Mouse (Mus musculus): ENCODE data around the gene Phkg1. TPM values are rescaled to one million over a fixed set of nuclear protein-coding genes. Genes with fewer than 3 reads are reported as not detected.
A peak's percentile ranks its signal among the peaks of the same experiment; 100 is the strongest.
"Not testable (repeated sequence)": the region's sequence is repeated elsewhere in the genome, so short reads cannot be mapped to it uniquely, and the experiment has no call there.

Gene Phkg1
- 0.77 and 1.1 TPM in 2 replicates for polyA plus RNA-seq (2016; fragmentation: Nextera tagmentation; extraction: Ambion mirVana)

GRCm38 (mm10) chr5:129898449-129898848, at the start of gene Phkg1:
Phkg1 (minus strand) TSS chr5:129898549.
- H3K4me1 ChIP-seq (replicated peaks), result peaks cover 7% of the 10 kb centered on the region; the same call in 1 of the 2 replicates
- no peak for ATAC-seq (ENCODE audit: insufficient number of reproducible peaks, low FRiP score)
- H3K4me2 ChIP-seq, result no peak within 1 kb of the TSS
- WGBS, result 91% methylated on average over 1 of the region's 1 CpGs
- H3K36me3 ChIP-seq, result peaks cover 16% of the 10 kb centered on the region
- no peak within 1 kb of the TSS for H3K9ac ChIP-seq
- H3K27ac ChIP-seq (ENCODE audit: poor library complexity, severe bottlenecking), result no peak within 1 kb of the TSS
- no peaks in the 10 kb centered on the region for H3K27me3 ChIP-seq (replicated peaks)
- no peaks in the 10 kb centered on the region for H3K9me3 ChIP-seq (replicated peaks)
- H3K4me3 ChIP-seq, result no peak within 1 kb of the TSS

- Histone ChIP-seq H3K9me3 (replicated peaks) (no peaks in the 10 kb centered on the region), H3K4me1 (replicated peaks) (peaks cover 4% of the 10 kb centered on the region; the same call in 1 of the 2 replicates), H3K9ac (no peak overlapping the region), H3K4me2 (no peak overlapping the region), H3K4me3 (no peak overlapping the region), H3K27me3 (replicated peaks) (no peaks in the 10 kb centered on the region), H3K36me3 (peaks cover 9% of the 10 kb centered on the region), H3K27ac (ENCODE audit: poor library complexity, severe bottlenecking) (no peak overlapping the region)
- no peak for ATAC-seq (ENCODE audit: insufficient number of reproducible peaks, low FRiP score)
- WGBS, result 55% methylated on average over 2 of the region's 2 CpGs
Observed at GRCm38 (mm10) chr5:129947528-129948033, 49.2 kb upstream of the Phkg1 start.

- Histone ChIP-seq H3K4me3 (no peak overlapping the region), H3K9me3 (replicated peaks) (no peaks in the 10 kb centered on the region), H3K9ac (no peak overlapping the region), H3K4me1 (replicated peaks) (no peaks in the 10 kb centered on the region; the same call in 1 of the 2 replicates), H3K27me3 (replicated peaks) (no peaks in the 10 kb centered on the region), H3K27ac (ENCODE audit: poor library complexity, severe bottlenecking) (no peak overlapping the region), H3K36me3 (peaks cover 9% of the 10 kb centered on the region), H3K4me2 (no peak overlapping the region)
- WGBS, result 44% methylated on average over 1 of the region's 1 CpGs
- no peak for ATAC-seq (ENCODE audit: insufficient number of reproducible peaks, low FRiP score)
Observed at GRCm38 (mm10) chr5:129943402-129943801, 45.1 kb upstream of the Phkg1 start.

GRCm38 (mm10) chr5:129942073-129942939, 44.0 kb upstream of the Phkg1 start:
- H3K4me3 ChIP-seq, result peak overlapping the region; percentile 94
- H3K4me1 ChIP-seq (replicated peaks); H3K9me3 ChIP-seq (replicated peaks); H3K36me3 ChIP-seq; H3K27me3 ChIP-seq (replicated peaks): not testable (repeated sequence)
- peak overlapping the region; percentile 81 for H3K4me2 ChIP-seq
- peak; percentile 22 for ATAC-seq (ENCODE audit: insufficient number of reproducible peaks, low FRiP score)
- peak overlapping the region; percentile 58 for H3K27ac ChIP-seq (ENCODE audit: poor library complexity, severe bottlenecking)
- peak overlapping the region; percentile 95 for H3K9ac ChIP-seq
- under 1% methylated on average over 51 of the region's 82 CpGs for WGBS

- WGBS, result 1% methylated on average over 54 of the region's 59 CpGs
- peak within 1 kb of the TSS; percentile 58 for H3K27ac ChIP-seq (ENCODE audit: poor library complexity, severe bottlenecking)
- peak within 1 kb of the TSS; percentile 94 for H3K4me3 ChIP-seq
- peak within 1 kb of the TSS; percentile 81 for H3K4me2 ChIP-seq
- H3K9ac ChIP-seq, result peak within 1 kb of the TSS; percentile 95
- H3K27me3 ChIP-seq (replicated peaks), result no peaks in the 10 kb centered on the region
- ATAC-seq (ENCODE audit: insufficient number of reproducible peaks, low FRiP score), result peak; percentile 97
- peaks cover 9% of the 10 kb centered on the region for H3K36me3 ChIP-seq
- H3K4me1 ChIP-seq (replicated peaks), result no peaks in the 10 kb centered on the region; the same call in 1 of the 2 replicates
- H3K9me3 ChIP-seq (replicated peaks), result no peaks in the 10 kb centered on the region
Observed at GRCm38 (mm10) chr5:129941495-129942045, 43.2 kb upstream of the Phkg1 start, which contains the start of gene Vkorc1l1. Vkorc1l1 (plus strand) TSS chr5:129941970.

- no peak overlapping the region for H3K9ac ChIP-seq
- H3K4me2 ChIP-seq, result peak overlapping the region; percentile 64
- H3K9me3 ChIP-seq (replicated peaks), result no peaks in the 10 kb centered on the region
- no peaks in the 10 kb centered on the region; the same call in 1 of the 2 replicates for H3K4me1 ChIP-seq (replicated peaks)
- peaks cover 9% of the 10 kb centered on the region for H3K36me3 ChIP-seq
- WGBS, result 5% methylated on average over 9 of the region's 9 CpGs
- no peaks in the 10 kb centered on the region for H3K27me3 ChIP-seq (replicated peaks)
- H3K27ac ChIP-seq (ENCODE audit: poor library complexity, severe bottlenecking), result peak overlapping the region; percentile 12; the same call in 1 of the 2 replicates
- ATAC-seq (ENCODE audit: insufficient number of reproducible peaks, low FRiP score), result 0 out of 2 replicates have a peak, but pooled peaks have one; percentile 3
- peak overlapping the region; percentile 94 for H3K4me3 ChIP-seq
Observed at GRCm38 (mm10) chr5:129940736-129941494, 42.6 kb upstream of the Phkg1 start.

GRCm38 (mm10) chr5:129940281-129940680, 41.9 kb upstream of the Phkg1 start:
- H3K4me1 ChIP-seq (replicated peaks), result no peaks in the 10 kb centered on the region; the same call in 1 of the 2 replicates
- H3K36me3 ChIP-seq, result peaks cover 5% of the 10 kb centered on the region
- ATAC-seq (ENCODE audit: insufficient number of reproducible peaks, low FRiP score), result no peak
- H3K4me3 ChIP-seq, result no peak overlapping the region
- WGBS, result 53% methylated on average over 2 of the region's 2 CpGs
- no peak overlapping the region for H3K4me2 ChIP-seq
- no peaks in the 10 kb centered on the region for H3K9me3 ChIP-seq (replicated peaks)
- H3K27me3 ChIP-seq (replicated peaks), result no peaks in the 10 kb centered on the region
- no peak overlapping the region for H3K27ac ChIP-seq (ENCODE audit: poor library complexity, severe bottlenecking)
- no peak overlapping the region for H3K9ac ChIP-seq

- Histone ChIP-seq H3K9ac (no peak overlapping the region), H3K27ac (ENCODE audit: poor library complexity, severe bottlenecking) (no peak overlapping the region), H3K4me2 (no peak overlapping the region), H3K4me1 (replicated peaks) (no peaks in the 10 kb centered on the region), H3K9me3 (replicated peaks) (no peaks in the 10 kb centered on the region), H3K4me3 (no peak overlapping the region), H3K27me3 (replicated peaks) (no peaks in the 10 kb centered on the region), H3K36me3 (no peaks in the 10 kb centered on the region)
- WGBS, result 54% methylated on average over 4 of the region's 4 CpGs
- ATAC-seq (ENCODE audit: insufficient number of reproducible peaks, low FRiP score), result no peak
Observed at GRCm38 (mm10) chr5:129936941-129937340, 38.6 kb upstream of the Phkg1 start.

- ATAC-seq (ENCODE audit: insufficient number of reproducible peaks, low FRiP score), result no peak
- Histone ChIP-seq H3K4me2 (no peak overlapping the region), H3K4me1 (replicated peaks) (no peaks in the 10 kb centered on the region), H3K9ac (no peak overlapping the region), H3K27me3 (replicated peaks) (no peaks in the 10 kb centered on the region), H3K4me3 (no peak overlapping the region), H3K9me3 (replicated peaks) (no peaks in the 10 kb centered on the region), H3K27ac (ENCODE audit: poor library complexity, severe bottlenecking) (no peak overlapping the region), H3K36me3 (no peaks in the 10 kb centered on the region)
- 48% methylated on average over 9 of the region's 9 CpGs for WGBS
Observed at GRCm38 (mm10) chr5:129929924-129930855, 31.8 kb upstream of the Phkg1 start.

- no peaks in the 10 kb centered on the region for H3K4me1 ChIP-seq (replicated peaks)
- no peak overlapping the region for H3K4me3 ChIP-seq
- no peaks in the 10 kb centered on the region for H3K36me3 ChIP-seq
- H3K4me2 ChIP-seq, result no peak overlapping the region
- 0 out of 2 replicates have a peak, but pooled peaks cover 6% of the 10 kb centered on the region for H3K9me3 ChIP-seq (replicated peaks)
- ATAC-seq (ENCODE audit: insufficient number of reproducible peaks, low FRiP score), result no peak
- H3K27ac ChIP-seq (ENCODE audit: poor library complexity, severe bottlenecking), result no peak overlapping the region
- WGBS, result 78% methylated on average over 5 of the region's 5 CpGs
- no peaks in the 10 kb centered on the region for H3K27me3 ChIP-seq (replicated peaks)
- no peak overlapping the region for H3K9ac ChIP-seq
Observed at GRCm38 (mm10) chr5:129925933-129926332, 27.6 kb upstream of the Phkg1 start.

Measured in heart, embryonic 12.5 days (tissue).